In the genomic region with DNA sequence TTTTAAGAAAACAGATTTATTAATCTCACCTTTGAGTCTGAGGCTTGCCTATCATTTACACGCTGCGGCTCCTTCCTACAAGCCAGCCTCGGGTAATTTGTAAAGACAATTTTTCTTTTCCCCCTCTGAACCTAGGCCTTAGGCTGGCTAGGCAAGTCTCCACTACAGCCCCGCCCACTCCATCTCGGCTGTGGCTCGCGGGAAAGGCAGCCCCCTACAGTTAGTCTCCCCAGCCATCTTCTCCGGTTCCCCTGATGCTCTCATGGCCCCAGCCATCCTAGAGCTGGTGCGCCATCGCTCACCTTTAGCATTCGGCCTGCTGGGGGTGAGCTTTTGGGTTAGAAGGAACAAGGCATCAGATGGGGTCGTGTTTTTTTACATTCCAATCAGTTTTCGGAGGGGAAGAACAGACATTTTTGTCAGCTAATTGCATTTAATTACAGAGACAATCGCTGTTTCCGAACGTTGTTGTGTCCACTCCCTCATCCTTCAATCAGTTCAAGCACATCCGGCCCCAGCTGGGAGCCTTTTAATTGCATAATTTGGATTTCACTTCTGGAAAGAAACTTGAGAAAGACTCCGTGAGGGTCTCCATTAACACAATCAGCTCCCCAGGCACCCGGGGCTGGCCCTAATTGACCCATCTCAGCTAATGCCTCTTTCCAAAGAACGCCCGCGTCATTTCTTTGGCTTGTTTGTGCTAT, we compare ENCODE assay signal across 11 mouse cellular contexts. TPM values are rescaled to one million over a fixed set of nuclear protein-coding genes. Genes with fewer than 3 reads are reported as not detected.
DNase-seq lines count a peak whose midpoint lies in the region; ATAC-seq lines count a peak whose summit lies in the region.
"Had no signal": no experiment of that assay in that cellular context is flagged by ENCODE, and none has a peak within 500 bp of the region (broad histone marks: within the 10 kb centered on the region; RNA-seq: fewer than 3 reads in every experiment).

No protein-coding gene starts in this region.

- WGBS in kidney, embryonic 15.5 days: 12% methylated on average over 22 of the region's 22 CpGs
- WGBS in embryonic facial prominence, embryonic 11.5 days: 6% methylated on average over 22 of the region's 22 CpGs
- WGBS in hindbrain, embryonic 14.5 days: 12% methylated on average over 22 of the region's 22 CpGs
- WGBS in neural tube, embryonic 12.5 days: 5% methylated on average over 22 of the region's 22 CpGs
- WGBS in intestine, embryonic 16.5 days: 20% methylated on average over 22 of the region's 22 CpGs

- DNase-seq in kidney, postnatal 25 days: no peak
- DNase-seq in embryonic facial prominence, embryonic 11.5 days (ENCODE audit: low spot score): peak; percentile 65
- DNase-seq in hindbrain, embryonic 14.5 days (ENCODE audit: low spot score): no peak
- DNase-seq in right cerebral cortex, adult 2 months (ENCODE audit: low spot score in 2 of 2): no peak
- DNase-seq in right cerebral cortex, postnatal 10 days (ENCODE audit: low spot score in 2 of 2): no peak
- DNase-seq: cerebellum, adult 9-10 months had no signal

- H3K27me3 ChIP-seq in kidney, embryonic 15.5 days: peaks cover 36% of the 10 kb centered on the region
- H3K27me3 ChIP-seq in embryonic facial prominence, embryonic 11.5 days (ENCODE audit: control insufficient read depth, insufficient read depth, low read length): no peaks in the 10 kb centered on the region
- peaks cover 6% of the 10 kb centered on the region; the same call in 1 of the 2 replicates for H3K27me3 ChIP-seq in hindbrain, embryonic 14.5 days (ENCODE audit: control insufficient read depth, insufficient read depth, low read length)
- H3K27me3 ChIP-seq in neural tube, embryonic 12.5 days (replicated peaks): peaks cover 12% of the 10 kb centered on the region
- H3K27me3 ChIP-seq in intestine, embryonic 16.5 days (replicated peaks; ENCODE audit: control insufficient read depth, insufficient read depth, low read length): peaks cover 5% of the 10 kb centered on the region; the same call in 1 of the 2 replicates

- H3K4me3 ChIP-seq in kidney, embryonic 15.5 days (replicated peaks): no peak overlapping the region
- no peak overlapping the region for H3K4me3 ChIP-seq in embryonic facial prominence, embryonic 11.5 days (ENCODE audit: low read depth, low read length)
- no peak overlapping the region for H3K4me3 ChIP-seq in hindbrain, embryonic 14.5 days (replicated peaks; ENCODE audit: low read length)
- no peak overlapping the region for H3K4me3 ChIP-seq in neural tube, embryonic 12.5 days
- H3K4me3 ChIP-seq in intestine, embryonic 16.5 days (ENCODE audit: low read length): no peak overlapping the region
- H3K4me3 ChIP-seq: stomach, embryonic 15.5 days had no signal

- H3K4me2 ChIP-seq in kidney, embryonic 15.5 days: peak overlapping the region; percentile 43
- 0 out of 2 replicates have a peak overlapping the region, but pooled peaks have one; percentile 3 for H3K4me2 ChIP-seq in embryonic facial prominence, embryonic 11.5 days (ENCODE audit: low read depth, low read length)
- H3K4me2 ChIP-seq in hindbrain, embryonic 14.5 days (replicated peaks): peak overlapping the region; percentile 22; the same call in 1 of the 2 replicates
- peak overlapping the region; percentile 33; the same call in 1 of the 2 replicates for H3K4me2 ChIP-seq in neural tube, embryonic 12.5 days (replicated peaks)
- H3K4me2 ChIP-seq in intestine, embryonic 16.5 days (ENCODE audit: low read depth, low read length): no peak overlapping the region
- H3K4me2 ChIP-seq: stomach, embryonic 15.5 days had no signal

- H3K36me3 ChIP-seq in kidney, embryonic 15.5 days: no peaks in the 10 kb centered on the region
- no peaks in the 10 kb centered on the region for H3K36me3 ChIP-seq in embryonic facial prominence, embryonic 11.5 days (replicated peaks; ENCODE audit: control insufficient read depth, insufficient read depth, low read depth, low read length)
- no peaks in the 10 kb centered on the region for H3K36me3 ChIP-seq in hindbrain, embryonic 14.5 days (replicated peaks; ENCODE audit: control insufficient read depth, insufficient read depth)
- no peaks in the 10 kb centered on the region for H3K36me3 ChIP-seq in neural tube, embryonic 12.5 days
- no peaks in the 10 kb centered on the region for H3K36me3 ChIP-seq in intestine, embryonic 16.5 days (ENCODE audit: control insufficient read depth, insufficient read depth, low read length)
- H3K36me3 ChIP-seq: stomach, embryonic 15.5 days had no signal

- no peaks in the 10 kb centered on the region for H3K9me3 ChIP-seq in kidney, embryonic 15.5 days (replicated peaks)
- H3K9me3 ChIP-seq in embryonic facial prominence, embryonic 11.5 days (replicated peaks; ENCODE audit: control insufficient read depth, low read length): no peaks in the 10 kb centered on the region
- no peaks in the 10 kb centered on the region for H3K9me3 ChIP-seq in hindbrain, embryonic 14.5 days (ENCODE audit: control insufficient read depth, low read length)
- no peaks in the 10 kb centered on the region for H3K9me3 ChIP-seq in neural tube, embryonic 12.5 days
- H3K9me3 ChIP-seq in intestine, embryonic 16.5 days (ENCODE audit: control insufficient read depth, low read length): no peaks in the 10 kb centered on the region
- H3K9me3 ChIP-seq: stomach, embryonic 15.5 days had no signal

- no peak overlapping the region for H3K27ac ChIP-seq in kidney, embryonic 15.5 days
- no peak overlapping the region for H3K27ac ChIP-seq in embryonic facial prominence, embryonic 11.5 days (replicated peaks; ENCODE audit: low read depth, low read length)
- H3K27ac ChIP-seq in hindbrain, embryonic 14.5 days: no peak overlapping the region
- no peak overlapping the region for H3K27ac ChIP-seq in neural tube, embryonic 12.5 days
- no peak overlapping the region for H3K27ac ChIP-seq in intestine, embryonic 16.5 days (ENCODE audit: low read length)
- H3K27ac ChIP-seq: stomach, embryonic 15.5 days had no signal

- H3K9ac ChIP-seq in kidney, embryonic 15.5 days: no peak overlapping the region
- no peak overlapping the region for H3K9ac ChIP-seq in embryonic facial prominence, embryonic 11.5 days (replicated peaks; ENCODE audit: low read length)
- no peak overlapping the region for H3K9ac ChIP-seq in hindbrain, embryonic 14.5 days
- H3K9ac ChIP-seq in neural tube, embryonic 12.5 days: no peak overlapping the region
- H3K9ac ChIP-seq in intestine, embryonic 16.5 days (ENCODE audit: low read depth, low read length): no peak overlapping the region
- H3K9ac ChIP-seq: stomach, embryonic 15.5 days had no signal

- ATAC-seq in kidney, embryonic 15.5 days (replicated peaks; ENCODE audit: low FRiP score): no peak
- ATAC-seq in embryonic facial prominence, embryonic 11.5 days (replicated peaks; ENCODE audit: insufficient number of reproducible peaks, low FRiP score, low TSS enrichment, low read depth): no peak
- ATAC-seq in hindbrain, embryonic 14.5 days (ENCODE audit: low FRiP score): no peak
- no peak for ATAC-seq in neural tube, embryonic 12.5 days (ENCODE audit: low FRiP score, low read depth)
- no peak for ATAC-seq in intestine, embryonic 16.5 days

- H3K4me1 ChIP-seq in kidney, embryonic 15.5 days: 0 out of 2 replicates have a peak, but pooled peaks cover 6% of the 10 kb centered on the region
- H3K4me1 ChIP-seq in embryonic facial prominence, embryonic 11.5 days (ENCODE audit: control insufficient read depth, insufficient read depth, low read length): no peaks in the 10 kb centered on the region; the same call in 1 of the 2 replicates
- H3K4me1 ChIP-seq in hindbrain, embryonic 14.5 days (replicated peaks; ENCODE audit: control insufficient read depth, insufficient read depth, low read length): peaks cover 24% of the 10 kb centered on the region
- peaks cover 5% of the 10 kb centered on the region; the same call in 1 of the 2 replicates for H3K4me1 ChIP-seq in neural tube, embryonic 12.5 days
- H3K4me1 ChIP-seq in intestine, embryonic 16.5 days (ENCODE audit: control insufficient read depth, insufficient read depth, low read length): peaks cover 5% of the 10 kb centered on the region; the same call in 1 of the 2 replicates
- H3K4me1 ChIP-seq: stomach, embryonic 15.5 days had no signal

RNA-seq across cellular contexts. Expression of a gene that starts 8.6 kb away (rescaled TPM):
- polyA plus RNA-seq in kidney, embryonic 15.5 days (2015; fragmentation: Nextera tagmentation; extraction: Ambion mirVana): not detected in 2 replicates
- 0.34 TPM in 1 of 2 replicates, not detected in the other for polyA plus RNA-seq in embryonic facial prominence, embryonic 11.5 days (2014; fragmentation: Nextera tagmentation; extraction: Ambion mirVana)
- polyA plus RNA-seq in hindbrain, embryonic 14.5 days (2014; fragmentation: Nextera tagmentation; extraction: Ambion mirVana): 0.85 and 0.87 TPM in 2 replicates
- polyA plus RNA-seq in neural tube, embryonic 12.5 days (2016; fragmentation: Nextera tagmentation; extraction: Ambion mirVana): not detected in 2 replicates
- not detected in 2 replicates for polyA plus RNA-seq in intestine, embryonic 16.5 days (2015; fragmentation: Nextera tagmentation; extraction: Ambion mirVana)
- polyA plus RNA-seq: C2C12 had no signal

RNA-seq across cellular contexts. Expression of a gene that starts 57.7 kb away (rescaled TPM):
- polyA plus RNA-seq in kidney, embryonic 15.5 days (2015; fragmentation: Nextera tagmentation; extraction: Ambion mirVana): 10.3 and 10.5 TPM in 2 replicates
- polyA plus RNA-seq in embryonic facial prominence, embryonic 11.5 days (2014; fragmentation: Nextera tagmentation; extraction: Ambion mirVana): 13.2 and 17.1 TPM in 2 replicates
- 17.1 and 19.7 TPM in 2 replicates for polyA plus RNA-seq in hindbrain, embryonic 14.5 days (2014; fragmentation: Nextera tagmentation; extraction: Ambion mirVana)
- polyA plus RNA-seq in neural tube, embryonic 12.5 days (2016; fragmentation: Nextera tagmentation; extraction: Ambion mirVana): 17.9 and 19.7 TPM in 2 replicates
- polyA plus RNA-seq in intestine, embryonic 16.5 days (2015; fragmentation: Nextera tagmentation; extraction: Ambion mirVana): 20.7 and 24.2 TPM in 2 replicates
